Mouse (Mus musculus): Measurements from ENCODE around the gene Golga4.

Golga4 gene

DNA sequence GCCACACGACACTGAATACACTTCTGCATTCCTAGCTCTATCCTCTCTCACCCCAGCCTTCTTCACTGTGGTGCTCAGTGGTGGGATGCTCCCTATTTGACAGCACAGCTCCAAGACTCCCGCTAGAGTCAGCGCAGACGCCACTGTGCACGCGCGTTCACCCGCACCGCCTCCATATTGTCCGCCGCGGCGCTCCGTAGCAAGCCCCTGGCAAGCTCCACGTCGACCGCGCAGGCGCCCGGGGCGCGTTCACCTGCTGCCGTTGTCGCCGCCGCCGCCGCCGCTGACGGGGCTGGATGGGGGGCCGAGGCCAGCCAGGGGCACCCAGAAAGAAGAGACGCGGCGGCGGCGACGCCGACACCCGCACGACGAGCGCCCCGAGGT, at the start of gene Golga4:
TSS of gene Golga4 (plus strand) at position 248 of the 384 bp plus-strand sequence.
- DNase-seq (ENCODE audit: low spot score in 2 of 2), result peak; percentile 70 to 77

DNA sequence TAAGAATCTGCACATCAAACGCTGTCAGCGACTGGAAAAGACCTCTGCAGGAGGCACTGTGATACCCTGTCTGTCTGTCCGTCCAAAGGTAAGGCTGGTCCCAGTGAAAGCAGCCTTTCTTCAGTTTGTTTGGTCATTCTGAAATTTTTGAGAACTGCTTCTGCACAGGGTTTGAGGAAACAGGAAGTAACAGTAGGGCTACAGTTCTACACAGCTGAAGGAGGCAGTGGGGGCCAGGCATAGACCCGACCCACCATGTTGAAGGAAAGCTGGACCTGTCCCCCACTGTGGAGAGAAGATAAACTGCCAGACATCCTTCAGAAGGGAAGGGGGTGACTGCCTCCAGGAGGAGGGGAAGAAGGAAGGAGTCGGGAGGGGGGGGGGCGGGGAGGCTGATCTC, 49.7 kb upstream of the Golga4 start:
- no peak for DNase-seq (ENCODE audit: low spot score in 2 of 2)

DNA sequence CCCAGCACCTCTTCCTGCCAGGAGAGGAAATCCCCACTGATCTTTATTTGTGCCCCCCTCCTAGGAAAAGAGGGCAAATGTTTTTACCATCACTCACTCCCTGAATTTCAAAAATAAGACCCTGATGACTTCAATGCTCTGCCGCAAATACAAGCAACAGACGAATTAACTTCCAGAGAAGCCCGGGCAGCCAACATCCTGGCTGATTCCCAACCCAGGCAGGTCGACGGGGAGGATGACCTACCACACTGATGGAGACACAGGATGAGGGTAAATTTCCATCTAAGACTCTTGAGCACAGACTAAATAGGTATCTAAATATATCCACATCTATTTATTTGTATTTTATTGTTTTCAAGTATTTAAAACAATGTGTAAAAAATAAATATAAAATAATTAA, 48.0 kb upstream of the Golga4 start:
- DNase-seq (ENCODE audit: low spot score in 2 of 2), result no peak

DNA sequence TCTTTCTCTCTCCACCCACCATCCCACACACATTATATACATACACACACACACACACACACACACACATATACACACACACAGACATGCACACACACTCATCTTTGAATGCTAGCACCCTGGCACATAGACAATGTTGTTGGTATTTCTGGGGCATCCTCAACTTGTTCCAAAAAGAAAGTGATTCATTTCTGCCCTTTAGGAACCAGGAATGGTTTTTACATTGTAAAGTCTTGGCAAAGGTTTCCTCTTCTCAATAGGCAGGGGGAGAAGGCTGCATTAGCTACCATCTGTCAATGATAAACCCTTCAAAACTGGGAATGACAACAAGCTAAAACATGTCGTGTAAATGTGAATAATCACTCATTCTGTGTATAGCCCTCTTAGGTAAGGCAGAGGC, 42.0 kb upstream of the Golga4 start:
- no peak for DNase-seq (ENCODE audit: low spot score in 2 of 2)

DNA sequence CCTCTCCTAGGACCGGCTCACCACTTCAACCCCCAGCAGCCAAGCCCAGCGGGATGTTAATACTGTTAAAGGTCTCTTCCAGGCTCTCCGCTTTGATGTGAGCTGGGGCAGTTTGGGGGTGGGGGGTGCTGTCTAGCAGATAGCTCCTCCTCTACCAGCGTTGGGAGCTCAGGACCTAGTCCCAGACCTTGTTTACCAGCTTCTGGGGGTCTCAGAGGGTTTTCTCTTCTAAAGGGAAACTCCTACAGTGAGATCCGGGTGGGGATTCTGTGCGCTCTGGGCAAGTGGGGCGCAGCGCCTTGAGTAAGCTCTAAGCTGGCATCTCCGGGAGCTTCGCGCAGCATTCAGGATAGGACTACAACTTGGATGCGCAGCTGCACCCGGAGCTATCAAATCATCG, 37.8 kb upstream of the Golga4 start:
- no peak for DNase-seq (ENCODE audit: low spot score in 2 of 2)

DNA sequence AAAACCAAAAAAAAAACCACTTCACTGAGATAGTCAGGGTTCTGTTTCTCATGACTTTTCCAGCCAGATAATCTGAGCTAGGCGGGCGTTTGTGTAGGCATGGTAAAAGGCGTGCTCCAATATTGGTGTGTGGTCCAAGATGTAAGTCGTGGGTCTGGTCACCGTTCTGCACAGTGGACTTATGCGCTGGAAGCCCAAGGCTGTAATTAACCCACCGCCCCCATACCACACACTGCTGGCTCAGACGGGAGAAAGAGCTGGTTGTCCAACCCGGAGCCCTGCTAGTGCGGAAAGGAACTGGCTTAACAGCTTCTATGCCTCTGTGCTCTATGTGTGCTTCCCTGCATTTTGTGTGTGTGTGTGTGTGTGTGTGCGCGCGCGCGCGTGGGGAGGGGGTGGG, 36.8 kb upstream of the Golga4 start:
- DNase-seq (ENCODE audit: low spot score in 2 of 2), result no peak

DNA sequence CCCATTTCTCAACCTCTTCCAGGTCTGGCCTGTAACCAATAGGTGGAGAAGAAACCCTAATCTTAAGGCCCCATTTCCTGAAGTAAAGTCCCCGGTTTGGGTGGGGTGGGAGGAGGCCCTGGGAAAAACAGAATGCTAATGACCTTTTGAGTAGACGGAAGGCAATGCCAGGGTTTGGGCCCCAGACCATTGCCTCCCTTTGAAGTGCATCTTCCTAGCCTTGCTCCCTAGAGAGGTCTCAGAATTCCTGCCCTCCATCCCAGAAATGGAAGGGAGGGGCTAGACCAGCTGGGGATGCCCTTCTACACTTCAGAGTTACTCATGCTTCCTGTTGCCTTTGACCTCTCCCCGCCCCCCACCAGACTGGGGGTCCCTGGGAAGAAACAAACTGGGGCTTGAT, 34.8 kb upstream of the Golga4 start:
- no peak for DNase-seq (ENCODE audit: low spot score in 2 of 2)

DNA sequence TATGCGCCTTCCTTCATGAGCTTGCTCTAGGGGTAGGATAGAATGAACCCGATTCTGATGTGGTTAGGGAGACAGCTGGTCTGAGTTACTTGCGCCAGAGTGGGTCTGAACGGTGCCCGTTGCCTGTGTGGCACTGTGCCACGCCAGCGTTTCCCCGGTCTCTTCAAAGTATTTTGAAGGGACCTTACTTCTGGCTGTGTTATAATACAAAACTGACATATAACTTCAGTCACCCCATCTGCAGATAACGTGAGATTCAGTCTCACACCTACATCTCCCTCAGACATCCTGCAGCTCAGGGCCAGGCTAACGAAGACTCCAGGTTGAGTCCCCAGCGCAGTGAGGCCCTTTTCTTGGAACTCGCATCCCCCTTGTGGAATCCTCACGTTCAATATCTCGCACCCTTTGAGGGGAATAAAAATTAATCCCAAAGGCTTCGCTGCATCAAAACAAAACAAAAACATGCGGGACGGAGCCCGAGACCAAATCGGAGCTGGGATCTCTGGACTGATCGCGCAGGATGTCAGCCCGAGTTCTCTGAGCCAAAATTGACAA, 29.8 kb upstream of the Golga4 start:
- no peak for DNase-seq (ENCODE audit: low spot score in 2 of 2)

DNA sequence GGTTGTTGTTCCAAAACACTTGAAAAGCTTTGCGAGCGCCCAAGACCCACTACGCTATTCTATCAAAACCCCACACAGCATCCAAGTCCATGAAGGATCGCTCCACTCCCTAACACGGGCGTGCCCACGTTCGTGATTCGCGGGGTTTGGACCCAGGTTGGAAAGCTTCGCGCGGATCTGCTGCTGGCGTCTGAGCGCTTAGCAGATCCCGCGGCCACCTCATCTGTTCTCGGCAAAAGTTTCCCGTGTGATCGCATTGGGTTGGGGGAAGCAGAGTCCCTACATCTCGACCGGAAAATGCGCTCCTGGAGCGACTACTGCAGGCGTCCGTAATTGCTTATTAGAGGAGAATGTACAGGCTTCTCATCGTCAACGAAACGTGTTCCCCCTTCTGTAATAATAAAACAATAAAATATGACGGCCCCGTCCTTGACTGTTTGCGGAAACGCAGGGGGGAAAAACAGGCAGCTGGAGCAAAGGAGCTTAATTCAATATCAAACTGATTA, 29.2 kb upstream of the Golga4 start:
- DNase-seq (ENCODE audit: low spot score in 2 of 2), result no peak

DNA sequence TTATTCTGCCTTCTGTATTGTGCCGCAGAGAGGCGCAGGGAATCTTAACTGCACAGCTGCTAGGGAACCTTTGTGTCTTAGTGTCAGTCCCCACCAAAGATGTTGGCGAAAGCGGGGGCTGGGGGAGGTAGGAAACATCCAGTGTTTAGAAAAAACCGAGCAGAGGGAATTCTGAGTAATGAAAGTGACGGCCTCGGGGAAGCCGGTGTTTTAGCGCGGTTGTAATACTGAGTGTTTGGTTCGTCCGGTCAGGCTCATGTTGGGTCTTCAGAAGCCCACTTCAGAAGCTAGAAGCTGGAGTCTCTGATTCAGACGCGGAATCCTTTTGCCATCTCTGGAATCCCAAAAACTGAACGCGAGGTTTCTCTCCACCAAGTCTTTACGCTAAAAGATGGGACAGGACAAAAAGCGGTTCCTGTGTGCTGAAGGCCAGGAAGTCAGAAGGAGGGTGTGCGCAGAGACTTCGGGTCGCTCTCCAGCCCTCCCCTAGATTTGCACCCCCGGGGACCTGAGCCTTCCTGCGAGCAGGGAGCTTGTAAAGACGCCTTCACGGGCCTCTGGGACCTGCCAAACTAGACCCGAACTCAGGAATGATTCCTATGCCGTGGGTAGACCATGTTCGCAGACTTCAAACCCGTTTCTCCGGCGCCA, 28.7 kb upstream of the Golga4 start:
- DNase-seq (ENCODE audit: low spot score in 2 of 2), result no peak

DNA sequence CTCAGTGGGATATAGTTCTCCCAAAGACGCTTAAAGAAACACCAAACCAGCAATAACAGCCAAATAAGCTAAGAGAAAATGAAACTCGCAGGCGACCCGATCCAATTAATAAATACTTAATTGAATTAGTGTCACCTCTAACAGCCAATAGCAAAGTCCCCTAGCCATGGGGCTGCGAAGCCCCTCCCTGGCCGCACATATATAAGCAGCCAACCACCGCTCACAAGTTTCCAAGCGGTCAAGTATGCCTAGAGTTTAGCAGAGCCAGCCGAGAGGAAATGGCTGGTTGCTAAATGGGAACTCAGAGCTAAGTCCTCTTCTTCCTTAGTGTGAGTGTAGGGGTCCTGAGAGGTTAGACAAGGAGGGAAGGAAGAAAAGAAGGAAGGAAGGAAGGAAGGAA, 28.1 kb upstream of the Golga4 start, which contains the start of gene Eomes:
TSS of gene Eomes (plus strand) at position 252 of the 400 bp plus-strand sequence.
- no peak for DNase-seq (ENCODE audit: low spot score in 2 of 2)

DNA sequence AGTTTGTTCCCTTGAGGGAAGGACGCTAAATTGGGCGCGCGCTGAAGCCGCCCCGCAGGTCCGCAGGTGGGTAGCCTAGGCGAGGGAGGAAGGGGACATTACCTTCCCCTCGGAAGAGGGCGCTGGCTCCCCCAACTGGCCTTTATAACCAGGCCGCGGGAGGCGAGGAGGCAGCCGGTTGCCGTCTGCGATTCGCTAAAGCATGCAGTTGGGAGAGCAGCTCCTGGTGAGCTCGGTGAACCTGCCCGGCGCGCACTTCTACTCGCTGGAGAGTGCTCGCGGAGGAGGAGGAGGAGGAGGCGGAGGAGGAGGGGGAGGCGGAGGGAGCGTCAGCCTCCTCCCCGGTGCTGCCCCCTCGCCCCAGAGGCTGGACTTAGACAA, 27.6 kb upstream of the Golga4 start:
- no peak for DNase-seq (ENCODE audit: low spot score in 2 of 2)

DNA sequence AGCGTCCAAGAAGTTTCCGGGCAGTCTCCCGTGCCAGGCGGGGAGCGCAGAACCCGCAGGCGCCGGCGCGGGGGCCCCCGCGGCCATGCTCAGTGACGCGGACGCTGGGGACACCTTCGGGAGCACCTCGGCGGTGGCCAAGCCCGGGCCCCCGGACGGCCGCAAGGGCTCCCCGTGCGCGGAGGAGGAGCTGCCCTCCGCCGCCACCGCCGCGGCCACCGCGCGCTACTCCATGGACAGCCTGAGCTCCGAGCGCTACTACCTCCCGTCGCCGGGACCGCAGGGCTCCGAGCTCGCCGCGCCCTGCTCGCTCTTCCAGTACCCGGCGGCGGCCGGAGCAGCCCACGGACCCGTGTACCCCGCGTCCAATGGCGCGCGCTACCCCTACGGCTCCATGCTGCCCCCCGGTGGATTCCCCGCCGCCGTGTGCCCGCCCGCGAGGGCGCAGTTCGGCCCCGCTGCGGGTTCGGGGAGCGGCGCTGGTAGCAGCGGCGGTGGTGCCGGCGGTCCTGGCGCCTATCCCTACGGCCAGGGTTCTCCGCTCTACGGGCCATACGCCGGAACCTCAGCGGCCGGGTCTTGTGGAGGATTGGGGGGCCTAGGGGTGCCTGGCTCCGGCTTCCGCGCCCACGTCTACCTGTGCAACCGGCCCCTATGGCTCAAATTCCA, 27.1 kb upstream of the Golga4 start:
- no peak for DNase-seq (ENCODE audit: low spot score in 2 of 2)

DNA sequence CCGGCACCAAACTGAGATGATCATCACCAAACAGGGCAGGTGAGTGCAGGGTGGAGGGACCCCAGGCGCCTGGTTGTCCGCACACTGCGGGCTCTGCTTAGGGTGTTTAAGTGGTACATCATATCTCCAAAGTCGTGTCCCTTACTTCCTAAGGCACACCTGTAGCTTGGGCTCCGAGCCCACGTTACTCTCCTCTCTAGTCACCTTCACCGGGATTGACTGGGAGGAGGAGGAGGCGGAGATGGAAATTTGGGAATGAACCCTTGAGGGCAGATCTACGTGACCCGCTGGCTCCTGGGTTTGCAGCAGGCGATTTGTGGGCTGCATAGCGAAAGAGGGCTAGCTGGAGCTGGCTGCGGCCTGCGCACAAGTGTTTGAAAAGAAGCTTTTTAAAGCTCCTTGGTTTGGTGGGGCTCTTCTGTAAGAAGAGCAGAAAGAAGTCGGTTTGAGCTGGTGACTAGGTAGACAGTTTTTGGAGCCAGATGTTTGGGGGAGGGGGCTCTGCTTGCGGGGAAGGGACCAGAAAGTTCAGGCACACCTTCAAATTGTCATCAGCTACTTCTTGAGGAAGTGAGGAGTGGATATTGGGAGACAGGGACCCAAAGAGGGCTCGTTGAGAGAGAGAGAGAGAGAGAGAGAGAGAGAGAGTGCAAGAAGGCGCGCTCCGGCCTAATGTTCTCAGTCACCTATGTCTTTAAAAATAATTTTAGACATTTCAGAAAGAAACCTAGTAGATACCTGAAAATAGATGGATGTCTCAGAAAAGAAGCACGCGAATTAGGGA, 26.4 kb upstream of the Golga4 start:
- DNase-seq (ENCODE audit: low spot score in 2 of 2), result no peak

DNA sequence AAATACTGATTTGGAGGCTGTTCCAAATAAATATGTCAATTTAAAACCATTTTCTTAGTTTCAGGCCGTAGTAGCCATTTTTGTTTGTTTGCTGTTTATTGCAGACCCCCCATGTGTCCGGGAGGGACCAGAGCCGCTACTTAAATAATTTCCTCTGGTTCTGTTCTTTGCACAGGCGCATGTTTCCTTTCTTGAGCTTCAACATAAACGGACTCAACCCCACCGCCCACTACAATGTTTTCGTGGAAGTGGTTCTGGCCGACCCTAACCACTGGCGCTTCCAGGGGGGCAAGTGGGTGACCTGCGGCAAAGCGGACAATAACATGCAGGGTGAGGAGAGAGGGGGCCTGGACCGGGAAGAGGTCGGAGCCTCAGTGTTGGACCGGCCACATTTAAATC, 25.8 kb upstream of the Golga4 start:
- DNase-seq (ENCODE audit: low spot score in 2 of 2), result no peak

DNA sequence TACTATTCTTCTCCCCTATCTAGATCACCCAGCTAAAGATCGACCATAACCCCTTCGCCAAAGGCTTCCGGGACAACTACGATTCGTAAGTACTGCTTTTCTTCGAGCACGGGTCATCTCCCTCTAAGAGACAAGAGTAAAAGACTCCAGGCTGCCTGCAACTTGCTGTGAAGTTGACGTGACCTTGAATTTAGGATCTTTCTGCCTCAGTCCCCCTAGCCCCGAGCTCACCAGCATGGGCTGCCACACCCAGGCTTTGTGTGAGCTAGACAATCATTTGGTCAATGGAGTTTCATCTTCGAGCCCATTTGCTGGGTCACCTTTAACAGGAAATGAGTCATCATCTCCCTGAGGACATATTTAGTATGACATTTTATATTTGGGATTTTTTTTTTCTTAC, 23.9 kb upstream of the Golga4 start:
- no peak for DNase-seq (ENCODE audit: low spot score in 2 of 2)

DNA sequence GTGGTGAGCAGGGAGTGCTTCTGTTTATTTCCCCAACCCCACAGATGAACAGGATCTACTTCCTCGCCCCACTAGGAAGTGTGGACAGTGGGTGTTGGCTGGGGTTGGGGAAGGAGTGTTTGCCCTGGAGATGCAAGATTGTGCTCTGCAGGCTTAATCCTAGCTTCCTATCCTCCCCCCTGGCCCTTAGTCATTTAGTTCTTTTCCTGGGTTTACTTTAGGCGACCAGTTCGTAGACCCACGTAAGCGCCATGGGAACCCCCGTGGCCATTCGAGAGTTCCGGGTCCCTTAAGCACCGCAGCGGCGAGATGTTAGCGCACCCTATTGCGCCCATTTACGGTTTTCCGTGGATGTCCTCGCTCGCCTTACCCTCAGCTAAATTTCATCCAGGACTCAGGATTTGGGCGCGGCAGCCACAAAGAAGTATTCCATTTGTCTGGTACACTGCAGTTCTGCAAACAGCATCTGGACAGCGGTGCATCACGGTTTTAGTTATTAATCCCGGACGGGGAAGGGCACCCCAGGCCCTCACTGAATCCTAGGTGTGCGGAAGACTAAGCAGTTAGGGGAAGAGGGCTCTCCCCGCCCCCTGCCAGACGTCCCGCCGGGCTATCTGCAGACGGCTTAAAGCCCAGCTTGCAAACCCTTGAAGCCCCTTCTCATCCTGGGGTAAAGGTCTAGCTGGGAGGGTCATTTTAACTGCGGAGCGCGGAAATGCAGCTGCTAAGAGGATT, 19.5 kb upstream of the Golga4 start:
- DNase-seq (ENCODE audit: low spot score in 2 of 2), result no peak

DNA sequence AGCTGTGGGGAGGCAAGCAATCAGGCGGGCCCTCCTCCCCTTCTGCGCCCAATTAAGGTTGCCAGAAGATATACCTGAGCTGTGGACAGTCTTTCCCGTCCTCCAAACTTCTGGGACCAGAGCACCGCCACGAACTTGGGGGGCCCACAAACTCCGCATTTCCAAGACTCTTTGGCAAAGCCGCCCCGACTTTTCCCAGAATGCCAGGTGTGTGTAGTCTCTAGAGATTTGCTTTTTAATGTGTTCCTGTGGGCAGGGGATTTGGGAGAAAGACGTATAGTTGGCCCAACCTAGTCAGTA, 19.0 kb upstream of the Golga4 start:
- DNase-seq (ENCODE audit: low spot score in 2 of 2), result no peak

DNA sequence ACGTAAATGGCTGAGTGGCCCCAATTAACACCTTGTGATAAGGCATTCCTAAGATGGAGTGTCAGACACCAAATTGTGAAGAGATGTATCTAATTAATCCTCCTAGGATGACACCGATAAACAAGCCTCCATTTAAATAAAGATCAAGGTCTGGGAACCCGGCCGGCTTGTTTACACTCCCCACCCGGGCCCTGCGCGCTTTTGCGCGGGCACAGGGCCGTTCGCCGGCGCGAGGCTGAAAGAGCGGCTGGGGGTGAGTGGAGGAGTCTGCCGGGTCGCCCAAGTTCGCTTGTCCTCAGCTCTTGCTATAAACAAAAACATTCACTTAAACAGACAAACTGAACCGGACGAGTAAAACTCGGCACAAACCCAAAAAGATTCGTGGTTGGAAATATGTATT, 18.4 kb upstream of the Golga4 start:
- DNase-seq (ENCODE audit: low spot score in 2 of 2), result no peak

DNA sequence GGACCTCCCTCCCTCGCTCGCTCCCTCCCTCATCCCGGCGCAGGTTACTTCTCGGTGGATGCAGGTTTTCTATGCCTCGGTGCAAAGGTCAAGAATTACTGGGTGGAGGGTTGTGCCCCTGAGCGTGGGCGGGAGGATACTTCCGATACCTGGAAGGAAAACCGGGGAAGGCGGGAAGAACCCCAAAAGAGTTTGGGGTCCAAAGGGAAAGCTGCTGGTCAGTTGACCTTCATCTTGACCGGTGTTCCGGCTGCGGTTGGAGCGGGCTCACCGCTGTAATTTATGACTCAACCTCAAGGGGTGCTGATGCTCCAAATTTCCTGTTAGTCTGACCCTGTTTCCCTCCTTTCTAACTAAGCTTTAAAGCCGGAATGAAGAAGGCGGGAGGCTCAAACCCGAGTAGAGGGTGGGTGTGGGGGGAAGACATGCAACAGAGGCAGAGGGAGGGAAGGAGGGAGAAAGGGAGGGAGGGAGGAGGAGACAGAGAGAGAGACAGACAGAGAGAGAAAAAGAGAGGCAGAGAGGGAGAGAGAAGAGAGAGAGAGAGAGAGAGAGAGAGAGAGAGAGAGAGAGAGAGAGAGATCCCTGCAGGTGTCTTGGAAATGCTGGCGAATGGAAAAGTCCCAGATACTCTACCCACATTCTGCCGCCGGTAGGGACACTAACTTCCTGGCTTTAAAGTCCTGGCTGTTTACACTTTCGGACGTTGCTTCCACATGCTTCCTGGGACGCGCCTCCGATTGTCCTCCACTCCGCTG, 17.8 kb upstream of the Golga4 start:
- no peak for DNase-seq (ENCODE audit: low spot score in 2 of 2)

DNA sequence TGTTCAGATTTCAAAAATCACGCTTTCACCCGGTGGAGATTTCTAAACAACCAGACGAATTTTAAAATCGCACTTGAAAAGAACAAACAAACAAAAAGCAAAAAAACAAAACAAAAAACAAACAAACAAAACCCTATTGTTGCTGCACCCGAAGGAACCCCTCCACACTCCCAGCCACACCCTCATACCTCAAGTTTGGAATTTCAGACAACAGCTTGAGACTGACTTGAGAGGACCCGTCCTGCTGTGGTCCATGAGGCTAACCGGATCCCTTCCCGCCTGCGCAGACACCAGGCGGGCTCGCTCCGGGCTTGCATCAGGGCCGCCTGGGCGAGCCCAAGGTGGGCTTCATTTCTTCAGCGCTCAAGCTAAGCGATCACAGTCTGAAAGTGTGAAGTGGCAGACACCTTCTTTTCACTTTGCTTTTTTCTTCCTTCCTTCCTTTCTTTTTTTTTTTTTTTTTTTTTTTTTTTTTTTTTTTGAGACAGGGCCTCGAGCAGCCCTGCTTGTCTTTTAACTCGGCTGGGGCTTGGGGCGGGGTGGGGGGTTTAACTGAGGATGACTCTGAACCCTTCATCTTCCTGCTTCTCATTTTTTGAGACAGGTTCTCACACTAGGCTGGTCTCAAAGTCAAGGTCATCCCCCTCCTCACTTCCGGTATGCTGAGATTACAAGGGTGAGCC, 17.0 kb upstream of the Golga4 start:
- no peak for DNase-seq (ENCODE audit: low spot score in 2 of 2)

All from spleen, postnatal 14 days (tissue).